Mouse (Mus musculus) lung, embryonic 15.5 days (tissue): ENCODE measurements at regions not wholly inside any gene's neighbourhood (a gene's known extent, or its start where the extent isn't known, plus 50 kb on each side); places are given as distances from the start of the nearest gene placed in this dataset.
A peak's percentile ranks its signal among the peaks of the same experiment; 100 is the strongest.

Experiments
- ATAC-seq: fragments of 200-750 bp; cut with Nextera tagmentation; 2 replicates; pipeline ENCODE4 v1.8.0; 2017; ENCODE audit warnings: moderate number of reproducible peaks, borderline replicate concordance; ENCODE audit not compliant: low FRiP score, low TSS enrichment; ENCODE audit errors: extremely low read depth
- H3K27ac ChIP-seq: fragments of 300-500 bp; sonication (generic); 2 replicates; pipeline ENCODE4 v1.5.1; 2015; ENCODE audit warnings: moderate library complexity, mild to moderate bottlenecking, inconsistent platforms
- H3K27me3 ChIP-seq: fragments of 300-500 bp; sonication (generic); 2 replicates; pipeline ENCODE4 v1.6.1; 2015; ENCODE audit warnings: inconsistent platforms
- H3K36me3 ChIP-seq: fragments of 300-500 bp; sonication (generic); 2 replicates; pipeline ENCODE4 v1.6.1; 2015; ENCODE audit warnings: inconsistent platforms
- H3K4me1 ChIP-seq: fragments of 300-500 bp; sonication (generic); 2 replicates; pipeline ENCODE4 v1.6.1; 2015; ENCODE audit warnings: inconsistent platforms
- H3K4me2 ChIP-seq: fragments of 300-500 bp; sonication (generic); 2 replicates; pipeline ENCODE4 v1.6.1; 2015; ENCODE audit warnings: inconsistent platforms, mild to moderate bottlenecking, moderate library complexity
- H3K4me3 ChIP-seq: fragments of 300-500 bp; sonication (generic); 2 replicates; pipeline ENCODE4 v1.5.1; 2015; ENCODE audit warnings: mild to moderate bottlenecking, inconsistent platforms
- H3K9ac ChIP-seq: fragments of 300-500 bp; sonication (generic); 2 replicates; pipeline ENCODE4 v1.6.1; 2015; ENCODE audit warnings: inconsistent platforms
- H3K9me3 ChIP-seq: fragments of 300-500 bp; sonication (generic); 2 replicates; pipeline ENCODE4 v1.6.1; 2016; ENCODE audit warnings: inconsistent platforms
- WGBS: fragments of 180-500 bp; shearing (Covaris S2); methylation state at CpG from one replicate; pipeline ENCODE4 v1.1.7; 2015; 5-methylcytosine and 5-hydroxymethylcytosine counted together

- 60% methylated on average over 1 of the region's 1 CpGs for WGBS
- Histone ChIP-seq H3K27me3 (no peaks in the 10 kb centered on the region), H3K36me3 (no peaks in the 10 kb centered on the region), H3K4me3 (no peak overlapping the region), H3K4me2 (no peak overlapping the region), H3K9ac (no peak overlapping the region), H3K9me3 (no peaks in the 10 kb centered on the region), H3K27ac (no peak overlapping the region), H3K4me1 (no peaks in the 10 kb centered on the region)
- no peak for ATAC-seq
Observed at GRCm38 (mm10) chr1:95075151-95075550, 238.3 kb upstream of the Fam174a start.

- ATAC-seq: no peak
- Histone ChIP-seq H3K27ac (no peak overlapping the region), H3K4me2 (no peak overlapping the region), H3K9ac (no peak overlapping the region), H3K4me1 (no peaks in the 10 kb centered on the region), H3K4me3 (no peak overlapping the region), H3K27me3 (no peaks in the 10 kb centered on the region), H3K36me3 (no peaks in the 10 kb centered on the region), H3K9me3 (no peaks in the 10 kb centered on the region)
Observed at GRCm38 (mm10) chr1:95109966-95110365, 203.5 kb upstream of the Fam174a start.

- WGBS: 84% methylated on average over 2 of the region's 2 CpGs
- Histone ChIP-seq H3K27ac (no peak overlapping the region), H3K27me3 (no peaks in the 10 kb centered on the region), H3K36me3 (no peaks in the 10 kb centered on the region), H3K9ac (no peak overlapping the region), H3K4me3 (no peak overlapping the region), H3K4me1 (no peaks in the 10 kb centered on the region), H3K9me3 (no peaks in the 10 kb centered on the region), H3K4me2 (no peak overlapping the region)
- ATAC-seq: no peak
Observed at GRCm38 (mm10) chr1:95113493-95113892, 199.9 kb upstream of the Fam174a start.

- no peak overlapping the region for H3K4me2 ChIP-seq
- H3K27me3 ChIP-seq: no peaks in the 10 kb centered on the region
- H3K9me3 ChIP-seq: no peaks in the 10 kb centered on the region
- no peak overlapping the region for H3K4me3 ChIP-seq
- no peaks in the 10 kb centered on the region for H3K4me1 ChIP-seq
- WGBS: 90% methylated on average over 3 of the region's 3 CpGs
- no peak overlapping the region for H3K9ac ChIP-seq
- H3K36me3 ChIP-seq: no peaks in the 10 kb centered on the region
- ATAC-seq: no peak
- H3K27ac ChIP-seq: no peak overlapping the region
Observed at GRCm38 (mm10) chr1:95147531-95147930, 165.9 kb upstream of the Fam174a start.

- no peak for ATAC-seq
- no peak overlapping the region for H3K4me3 ChIP-seq
- no peaks in the 10 kb centered on the region for H3K4me1 ChIP-seq
- no peak overlapping the region for H3K27ac ChIP-seq
- no peak overlapping the region for H3K4me2 ChIP-seq
- no peaks in the 10 kb centered on the region for H3K36me3 ChIP-seq
- H3K9ac ChIP-seq: no peak overlapping the region
- no peaks in the 10 kb centered on the region for H3K9me3 ChIP-seq
- WGBS: 62% methylated on average over 2 of the region's 2 CpGs
- no peaks in the 10 kb centered on the region for H3K27me3 ChIP-seq
Observed at GRCm38 (mm10) chr1:95174013-95174582, 139.3 kb upstream of the Fam174a start.

GRCm38 (mm10) chr1:95218912-95219311, 94.5 kb upstream of the Fam174a start:
- H3K4me1 ChIP-seq: no peaks in the 10 kb centered on the region
- no peaks in the 10 kb centered on the region for H3K36me3 ChIP-seq
- no peak overlapping the region for H3K4me3 ChIP-seq
- 45% methylated on average over 1 of the region's 1 CpGs for WGBS
- H3K27ac ChIP-seq: no peak overlapping the region
- no peaks in the 10 kb centered on the region for H3K9me3 ChIP-seq
- ATAC-seq: no peak
- no peaks in the 10 kb centered on the region for H3K27me3 ChIP-seq
- no peak overlapping the region for H3K9ac ChIP-seq
- H3K4me2 ChIP-seq: no peak overlapping the region

GRCm38 (mm10) chr1:95223289-95223688, 90.1 kb upstream of the Fam174a start:
- Histone ChIP-seq H3K36me3 (no peaks in the 10 kb centered on the region), H3K4me3 (no peak overlapping the region), H3K9ac (no peak overlapping the region), H3K9me3 (no peaks in the 10 kb centered on the region), H3K4me1 (no peaks in the 10 kb centered on the region), H3K4me2 (no peak overlapping the region), H3K27me3 (no peaks in the 10 kb centered on the region), H3K27ac (no peak overlapping the region)
- peak; percentile 82; the same call in 1 of the 2 replicates for ATAC-seq
- 17% methylated on average over 1 of the region's 1 CpGs for WGBS

GRCm38 (mm10) chr1:95241671-95242150, 71.7 kb upstream of the Fam174a start:
- no peaks in the 10 kb centered on the region for H3K9me3 ChIP-seq
- no peak overlapping the region for H3K9ac ChIP-seq
- H3K36me3 ChIP-seq: no peaks in the 10 kb centered on the region
- no peaks in the 10 kb centered on the region for H3K27me3 ChIP-seq
- no peak overlapping the region for H3K27ac ChIP-seq
- H3K4me3 ChIP-seq: no peak overlapping the region
- H3K4me2 ChIP-seq: no peak overlapping the region
- 93% methylated on average over 3 of the region's 3 CpGs for WGBS
- no peaks in the 10 kb centered on the region for H3K4me1 ChIP-seq
- no peak for ATAC-seq
